Mouse (Mus musculus) olfactory bulb, adult 2 months (tissue): ENCODE measurements around the gene Clec18a.

Experiments used
- CTCF ChIP-seq: fragments of 200-500 bp; IDR thresholded peaks from 2 replicates; pipeline ENCODE4 v1.5.1; 2012; ENCODE audit warnings: low read depth, mild to moderate bottlenecking, low read length, moderate library complexity; ENCODE audit not compliant: insufficient read depth
- POLR2A ChIP-seq: fragments of 200-500 bp; IDR thresholded peaks from 2 replicates; pipeline ENCODE4 v1.6.1; 2012; ENCODE audit warnings: mild to moderate bottlenecking, low read depth, low read length, moderate library complexity; ENCODE audit not compliant: insufficient read depth

DNA sequence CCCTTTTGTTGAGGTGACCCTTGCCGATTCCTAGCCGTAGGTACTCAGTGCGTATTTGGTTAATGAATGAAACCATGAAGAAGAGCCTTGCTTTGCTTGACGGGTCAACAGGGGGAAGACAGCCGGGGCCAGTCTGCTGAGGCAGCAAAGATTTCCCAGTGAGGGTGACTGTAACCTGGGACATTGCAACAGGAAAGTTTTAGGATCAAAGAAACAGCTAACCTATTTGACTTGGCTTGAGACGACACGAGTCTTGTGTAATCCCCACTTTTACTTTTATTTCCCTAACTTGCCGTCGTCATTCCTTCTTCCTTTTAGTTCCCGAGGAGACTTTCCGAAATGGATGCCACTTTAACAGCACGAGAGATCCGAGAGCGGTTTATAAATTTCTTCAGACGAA lies 55.6 kb downstream of the Clec18a start:
- TF ChIP-seq CTCF, result no peak
- no peak for TF ChIP-seq POLR2A
